ENCODE assay signal across 24 mouse cellular contexts in genomic region chr15:78438973-78439372, GRCm38 (mm10). TPM values are rescaled to one million over a fixed set of nuclear protein-coding genes. Genes with fewer than 3 reads are reported as not detected.
DNase-seq lines count a peak whose midpoint lies in the region; TF ChIP-seq lines count a peak whose summit lies in the region.
"Had no signal": no experiment of that assay in that cellular context is flagged by ENCODE, and none has a peak within 500 bp of the region (broad histone marks: within the 10 kb centered on the region; RNA-seq: fewer than 3 reads in every experiment).

No protein-coding gene starts in this region.

- no peaks in the 10 kb centered on the region for H3K9me3 ChIP-seq in E14TG2a.4 (ENCODE audit: low read length)
- H3K9me3 ChIP-seq: embryonic facial prominence, embryonic 13.5 days; embryonic facial prominence, embryonic 15.5 days; forebrain, embryonic 10.5 days; forebrain, embryonic 13.5 days; forebrain, embryonic 15.5 days had no signal

- intact Hi-C loops in left cerebral cortex, adult 2 months (cut with DNase I) = loop anchor here (10.0 kb wide), 1 partner anchor 276 kb away; the partner anchor contains the start of gene Elfn2

- TF ChIP-seq CTCF in left cerebral cortex, adult 2 months (IDR thresholded peaks at IDR 0.05) = no peak
- TF ChIP-seq CTCF in E14TG2a.4 (conservative IDR thresholded peaks at IDR 0.05; ENCODE audit: low read length) = no peak

- peak overlapping the region; percentile 24; the same call in 1 of the 2 replicates for H3K27ac ChIP-seq in left cerebral cortex, adult 2 months
- H3K27ac ChIP-seq: embryonic facial prominence, embryonic 13.5 days; embryonic facial prominence, embryonic 15.5 days; forebrain, embryonic 10.5 days had no signal

- peaks cover 69% of the 10 kb centered on the region for H3K4me1 ChIP-seq in E14TG2a.4 (replicated peaks; ENCODE audit: low read depth, low read length)

- H3K27me3 ChIP-seq in E14TG2a.4 (ENCODE audit: insufficient read depth, low read length) = peaks cover 23% of the 10 kb centered on the region
- H3K27me3 ChIP-seq: embryonic facial prominence, embryonic 15.5 days; forebrain, embryonic 13.5 days; forebrain, embryonic 15.5 days had no signal

- peaks cover 23% of the 10 kb centered on the region for H3K36me3 ChIP-seq in E14TG2a.4 (ENCODE audit: insufficient read depth, low read length)

- H3K4me3 ChIP-seq in left cerebral cortex, adult 2 months = no peak overlapping the region
- H3K4me3 ChIP-seq in E14TG2a.4 (replicated peaks; ENCODE audit: low read length) = peak overlapping the region; percentile 72; the same call in 1 of the 2 replicates
- H3K4me3 ChIP-seq: embryonic facial prominence, embryonic 13.5 days; embryonic facial prominence, embryonic 15.5 days; erythroblast, embryonic 14.5 days; forebrain, embryonic 10.5 days; forebrain, embryonic 13.5 days; forebrain, embryonic 15.5 days had no signal

- DNase-seq in cerebellum, adult 11-12 months = peak; percentile 58
- no peak for DNase-seq in cerebellum, postnatal 4 days (ENCODE audit: low spot score in 2 of 2)
- DNase-seq in left cerebral cortex, adult 2 months (ENCODE audit: extremely low spot score in 1 of 2, low spot score in 2 of 2) = no peak
- DNase-seq in left cerebral cortex, adult 9 months (ENCODE audit: low spot score in 2 of 2) = no peak
- DNase-seq: adrenal gland, adult 2 months; adrenal gland, postnatal 10 days; adrenal gland, postnatal 25 days; B cell, adult 2 months; cerebellum, adult 2 months; cerebellum, postnatal 25 days; embryo, embryonic 11 days; forebrain, postnatal 0 days had no signal

RNA-seq across cellular contexts. Expression of gene Kctd17, which starts 10.6 kb away (rescaled TPM):
- total RNA-seq in left cerebral cortex, adult 2 months (2021) = 100 to 1,000 TPM; 334 to 335 TPM
- total RNA-seq: CH12.LX, MEL had no signal

RNA-seq across cellular contexts. Expression of gene Tmprss6, which starts 29.5 kb away (rescaled TPM):
- total RNA-seq in left cerebral cortex, adult 2 months (2021) = under 1 TPM in 1 of 2 experiments, not detected in 1; 0.87 TPM
- total RNA-seq: common myeloid progenitor, adult 5-6 weeks had no signal

RNA-seq across cellular contexts. Expression of gene Mpst, which starts 32.8 kb away (rescaled TPM):
- 10 to 100 TPM; 31.7 to 31.8 TPM for total RNA-seq in left cerebral cortex, adult 2 months (2021)

RNA-seq across cellular contexts. Expression of gene Tst, which starts 33.3 kb away (rescaled TPM):
- total RNA-seq in left cerebral cortex, adult 2 months (2021) = 10 to 100 TPM; 29.0 to 30.1 TPM

RNA-seq across cellular contexts. Expression of gene Tex33, which starts 43.3 kb away (rescaled TPM):
- total RNA-seq in left cerebral cortex, adult 2 months (2021) = not detected
- total RNA-seq: adrenal gland, adult 2 months; adrenal gland, postnatal 10 days; adrenal gland, postnatal 25 days; adrenal gland, postnatal 4 days; CH12.LX; common myeloid progenitor, adult 5-6 weeks; ES-E14; forebrain, postnatal 0 days had no signal
